Mouse (Mus musculus) thymus, postnatal 14 days (tissue): Measurements from ENCODE around the gene Camta1.
A peak's percentile ranks its signal among the peaks of the same experiment; 100 is the strongest.

Experiments
- DNase-seq: peaks from one replicate; pipeline ENCODE4 v3.0.0; 2021

Gene Camta1

DNA sequence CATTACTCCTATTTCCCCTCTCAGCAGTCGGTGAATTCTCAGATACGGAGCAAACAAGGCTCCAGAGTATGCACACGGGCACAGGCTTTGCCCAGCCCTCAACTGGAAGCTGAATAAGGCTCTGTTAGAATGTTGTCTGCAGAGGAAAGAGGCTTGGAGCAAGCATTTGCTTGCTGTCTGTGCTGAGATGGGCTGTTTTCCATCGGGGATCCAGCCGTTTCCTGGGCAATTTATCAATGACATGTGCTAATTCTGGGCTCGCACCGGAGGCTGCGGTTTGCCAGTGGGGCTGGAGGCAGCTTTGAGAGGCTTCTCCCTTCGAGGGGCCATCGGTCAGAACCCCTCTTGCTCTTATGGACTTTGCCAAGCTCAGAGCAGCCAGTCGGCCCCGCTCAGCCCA, 506.2 kb downstream of the Camta1 start:
- DNase-seq: no peak

DNA sequence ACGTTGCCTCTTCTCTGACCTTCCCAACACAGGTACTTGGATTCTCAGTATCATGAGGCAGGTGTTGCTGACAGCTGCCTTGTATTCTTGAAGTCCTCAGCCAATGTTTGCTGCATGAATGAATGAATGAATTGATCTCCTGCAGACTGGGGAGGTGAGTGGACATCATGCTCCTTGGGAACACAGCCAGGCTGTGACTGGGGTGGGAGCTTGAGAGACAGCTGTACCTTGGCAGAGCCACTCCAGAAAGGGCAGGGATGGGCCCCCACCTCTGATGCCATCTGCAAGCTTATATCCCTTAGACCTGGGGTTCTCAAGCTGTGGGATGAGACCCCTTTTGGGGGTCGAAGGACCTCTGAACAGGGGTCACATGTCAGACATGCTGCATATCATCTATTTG, 508.9 kb downstream of the Camta1 start:
- DNase-seq: no peak

DNA sequence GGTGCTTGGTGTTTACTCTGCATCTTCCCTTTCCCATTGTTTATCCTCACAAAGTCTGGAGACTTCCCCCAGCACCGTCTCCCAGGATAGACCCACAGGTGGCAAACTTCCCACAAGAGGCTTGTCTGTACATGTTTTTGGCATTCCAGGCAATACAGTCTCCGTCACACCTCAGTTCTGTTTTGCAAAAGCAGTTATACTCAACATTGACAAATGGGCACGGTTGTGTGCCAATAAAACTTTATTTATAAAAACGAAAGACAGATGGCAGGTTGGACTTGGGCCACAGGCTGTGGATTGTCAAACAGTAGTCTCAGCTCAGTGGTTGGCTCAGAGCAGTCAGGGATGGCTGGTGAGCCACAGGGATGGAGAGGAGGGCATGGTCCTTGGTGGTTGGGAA, 509.4 kb downstream of the Camta1 start:
- DNase-seq: no peak

DNA sequence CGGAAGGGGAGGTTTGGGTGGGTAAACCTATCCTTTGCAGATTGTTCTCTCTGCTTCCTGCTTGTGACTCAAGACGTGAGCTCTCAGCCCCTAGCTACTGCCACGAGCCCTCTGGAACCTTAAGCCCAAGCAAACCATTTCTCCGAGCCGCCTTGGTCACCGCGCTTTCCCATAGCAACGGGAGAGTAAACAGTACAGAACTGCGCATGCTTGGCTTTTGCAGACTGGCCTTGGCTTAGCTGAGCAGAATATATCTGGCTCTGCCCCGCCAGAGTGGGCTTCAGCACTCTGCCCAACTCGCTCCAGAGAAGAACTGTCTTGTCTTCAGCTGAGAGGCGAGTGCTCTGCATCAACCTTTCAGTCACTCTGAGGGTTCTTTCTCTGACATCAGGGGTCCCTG, 509.9 kb downstream of the Camta1 start:
- no peak for DNase-seq

DNA sequence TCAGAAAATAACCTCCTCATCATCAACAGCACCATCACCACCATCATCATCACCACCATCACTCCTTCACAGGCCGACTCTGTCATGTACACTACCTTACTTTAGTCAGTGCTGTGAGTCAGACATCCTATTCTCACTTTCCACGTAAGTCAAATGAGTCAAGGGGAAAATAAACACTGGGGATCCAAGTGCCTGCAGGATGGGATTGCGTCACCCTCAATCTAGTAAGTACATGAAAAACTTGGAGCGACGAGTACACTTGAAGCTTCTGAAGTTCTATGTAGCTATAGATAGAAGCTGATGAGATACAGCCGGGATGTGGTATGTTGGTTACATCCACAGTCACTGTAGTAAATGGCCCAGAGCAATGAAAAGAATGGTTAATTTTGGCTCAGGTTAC, 514.1 kb downstream of the Camta1 start:
- no peak for DNase-seq

DNA sequence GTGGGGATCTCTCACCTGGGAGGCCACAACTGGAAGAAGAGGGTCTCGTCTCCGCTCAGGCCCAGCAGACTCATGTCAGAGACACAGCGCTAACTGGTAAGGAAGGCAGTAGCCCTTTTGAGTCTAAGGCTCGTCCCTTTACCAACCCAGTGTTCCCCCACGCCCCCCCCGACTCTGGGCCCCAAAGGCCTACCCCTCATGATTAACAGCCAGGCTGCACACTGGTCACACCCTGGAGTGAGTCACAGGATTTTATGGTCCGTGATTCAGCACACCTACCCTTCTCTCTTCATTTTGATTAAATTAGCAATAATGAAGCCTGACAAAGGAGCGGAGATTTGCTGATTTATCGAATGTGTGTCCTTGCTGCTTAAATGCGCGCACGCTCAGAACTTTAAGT, 515.0 kb downstream of the Camta1 start:
- no peak for DNase-seq

DNA sequence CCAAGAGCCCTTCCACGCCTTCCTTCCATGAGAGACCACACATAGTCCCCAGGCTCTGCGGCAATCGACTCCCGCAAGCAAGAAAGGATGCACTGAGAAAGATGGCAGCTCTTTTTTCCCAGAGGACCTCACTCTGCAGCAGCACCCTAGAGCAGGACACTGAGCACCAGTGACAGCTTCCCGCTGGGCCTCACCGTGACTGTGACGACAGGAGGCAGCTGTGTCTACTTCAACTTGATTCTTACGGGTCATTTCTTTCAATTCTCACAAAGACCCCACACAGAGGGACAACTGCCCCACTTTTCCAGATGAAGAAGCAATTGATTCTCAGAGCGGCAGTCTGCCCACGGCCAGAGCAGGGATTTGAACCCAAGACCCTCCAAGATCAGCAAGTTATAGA, 516.9 kb downstream of the Camta1 start:
- no peak for DNase-seq

DNA sequence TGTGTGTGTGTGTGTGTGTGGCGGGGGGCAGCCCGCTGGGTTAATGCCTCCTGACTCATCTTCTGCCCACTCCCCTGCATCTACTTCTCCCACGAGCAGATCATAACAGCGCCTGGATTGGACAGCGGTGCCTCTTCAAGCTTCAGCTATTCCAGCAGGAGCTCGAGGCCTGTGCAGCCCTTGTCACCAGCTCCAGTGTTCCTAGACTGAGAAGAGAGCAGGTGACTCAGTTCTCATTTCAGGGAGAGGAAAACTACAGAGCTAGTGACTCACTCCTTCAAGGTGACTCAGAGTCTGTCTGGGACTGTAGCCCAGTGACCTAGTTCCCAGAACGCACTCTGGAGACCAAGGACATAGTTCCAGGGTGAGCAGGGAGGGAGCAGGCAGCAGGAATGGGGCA, 522.3 kb downstream of the Camta1 start:
- no peak for DNase-seq

DNA sequence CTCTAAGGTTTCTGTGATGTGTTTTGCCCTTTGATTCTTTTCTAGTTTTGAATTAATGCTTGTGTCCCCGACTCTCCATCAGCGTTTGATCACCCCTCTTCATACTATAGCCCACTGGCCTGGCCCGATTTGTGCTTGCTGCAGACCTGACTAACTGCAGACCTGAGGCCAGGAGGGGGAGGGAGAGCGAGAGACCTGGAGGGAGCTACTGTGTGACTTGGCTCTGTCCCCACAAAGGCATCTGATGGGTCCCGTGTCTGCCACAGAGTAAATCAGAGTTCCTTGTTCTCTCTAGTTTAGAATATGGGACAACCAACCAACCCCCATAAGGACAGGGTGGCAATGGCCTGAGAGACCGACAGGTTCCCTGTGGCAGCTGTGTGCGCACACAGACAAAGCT, 522.7 kb downstream of the Camta1 start:
- DNase-seq: no peak

DNA sequence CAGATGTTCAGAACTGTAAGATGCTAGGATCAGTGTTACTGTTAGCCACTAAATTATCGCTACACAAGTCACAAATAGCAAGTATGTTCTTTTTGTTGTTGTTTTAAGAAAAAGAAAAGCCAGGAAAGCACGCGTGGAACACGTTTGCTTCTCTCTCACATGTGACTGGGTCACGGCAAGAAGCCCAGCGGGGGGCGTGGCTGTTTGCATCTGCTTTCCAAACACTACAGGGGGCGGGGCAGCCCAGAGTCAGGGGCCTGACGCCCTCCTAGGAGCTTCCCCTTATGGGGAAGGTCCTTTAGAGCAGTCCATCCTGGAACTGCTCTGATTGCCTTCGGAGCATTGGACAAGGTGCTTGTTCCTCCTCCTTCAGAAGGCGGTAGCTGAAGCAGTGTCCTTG, 524.1 kb downstream of the Camta1 start:
- no peak for DNase-seq

DNA sequence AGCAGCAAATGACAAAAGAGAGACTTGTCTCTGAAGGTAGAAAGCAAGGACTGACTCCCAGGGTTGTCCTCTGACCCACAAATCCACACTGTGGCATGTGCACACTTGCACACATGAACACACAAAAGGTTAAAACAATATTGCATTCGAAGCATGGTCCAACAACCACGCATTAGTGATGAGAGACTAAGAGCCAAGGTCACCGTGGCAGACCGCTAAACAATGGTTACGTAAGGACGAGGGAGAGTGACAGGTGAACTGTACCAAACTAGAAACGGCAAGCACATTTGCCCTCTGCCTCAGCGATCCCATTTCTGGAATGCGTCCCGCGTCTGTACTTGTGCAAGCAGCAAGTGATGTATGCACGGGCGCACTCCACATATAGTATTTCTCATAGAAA, 525.3 kb downstream of the Camta1 start:
- DNase-seq: no peak

DNA sequence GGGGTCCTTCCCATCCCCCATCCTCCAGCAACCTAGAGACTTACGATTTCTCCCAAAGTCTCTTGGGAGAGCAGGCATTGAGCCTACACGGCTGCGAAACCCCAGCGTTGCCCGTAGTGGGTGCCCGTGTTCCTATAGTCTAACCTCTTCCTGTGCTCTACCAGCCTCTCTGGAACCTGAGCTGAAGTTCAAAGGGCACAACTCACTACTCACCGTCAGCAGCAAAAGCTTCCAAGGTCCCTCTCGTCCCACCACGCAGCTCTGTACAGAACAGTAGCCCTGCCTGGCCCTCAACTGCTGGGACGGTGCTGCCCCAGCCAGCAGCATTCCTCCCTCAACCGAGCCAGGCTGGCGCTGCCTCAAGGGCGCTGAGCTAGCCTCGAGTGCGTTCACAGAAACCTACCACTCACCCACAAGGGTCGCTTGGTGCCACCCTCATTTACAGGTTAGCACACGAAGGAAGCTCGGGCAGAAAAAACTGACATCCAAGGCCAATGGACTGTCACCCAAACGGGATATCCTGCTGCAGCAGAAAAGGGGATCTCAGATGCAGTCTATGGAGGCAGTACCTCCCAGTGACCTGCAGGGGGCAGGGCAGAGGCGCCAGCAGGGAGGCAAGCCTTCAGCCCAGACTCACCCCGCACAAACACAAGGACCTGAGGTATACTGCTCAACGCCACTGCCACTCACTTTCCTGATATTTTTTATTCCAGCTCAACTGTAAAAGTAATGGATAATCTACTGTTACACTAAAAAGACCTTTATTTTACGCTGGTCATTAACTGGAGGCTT, 526.5 kb downstream of the Camta1 start:
- DNase-seq: peak; percentile 23

DNA sequence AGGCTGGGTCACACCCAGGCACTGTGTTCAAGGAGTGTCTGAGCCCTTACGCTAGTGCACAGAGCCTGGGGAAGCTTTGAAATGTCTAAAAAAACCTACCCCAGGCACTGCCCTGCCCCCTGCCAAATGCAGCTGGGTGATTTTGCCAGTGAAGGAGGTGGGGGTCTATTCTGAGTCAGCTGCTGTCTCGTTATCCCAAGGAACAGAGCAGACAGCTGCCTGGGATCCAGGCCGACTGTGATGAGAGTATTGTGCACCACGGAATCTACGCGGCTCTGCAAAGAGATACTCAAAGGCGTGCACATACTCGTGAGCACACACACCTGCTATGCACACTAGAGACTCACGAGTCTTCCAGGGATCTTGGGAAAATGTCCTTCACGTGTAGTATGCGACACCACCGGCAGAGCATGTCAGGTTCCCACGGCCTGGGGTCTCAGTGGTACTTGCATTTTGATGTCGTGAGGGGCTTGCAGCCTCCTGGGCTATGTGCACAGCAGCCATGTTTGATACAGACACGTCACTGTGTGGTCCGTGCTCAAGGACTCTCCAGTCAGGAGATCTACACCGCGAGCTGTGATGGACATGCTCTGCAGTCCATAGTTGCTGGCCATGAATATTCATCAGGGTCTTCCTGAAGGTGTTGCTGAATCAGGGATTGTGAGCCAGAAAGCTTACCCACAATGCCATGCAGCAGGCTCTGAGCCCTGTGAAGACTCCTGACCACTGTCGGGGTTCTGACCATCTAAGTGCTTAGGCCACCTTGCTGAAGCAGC, 529.4 kb downstream of the Camta1 start:
- no peak for DNase-seq

DNA sequence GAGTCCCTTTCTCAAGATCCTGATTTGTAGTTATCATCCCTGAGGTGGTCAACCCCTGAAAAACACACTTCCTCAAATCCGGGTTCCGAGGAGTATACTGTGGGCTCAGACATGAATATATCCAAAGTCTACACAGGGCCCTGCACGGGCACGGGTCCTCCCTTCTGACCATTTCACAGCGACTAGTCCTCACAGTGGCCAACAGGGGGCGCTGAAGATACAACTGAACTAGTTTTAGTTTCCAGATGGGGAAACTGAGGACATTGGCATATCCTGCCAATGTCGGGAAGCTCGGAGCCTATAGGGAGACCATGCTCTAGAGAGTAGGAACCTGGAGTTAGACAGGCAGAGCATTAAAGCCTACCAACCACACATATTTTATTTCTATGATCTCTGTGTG, 530.7 kb downstream of the Camta1 start:
- DNase-seq: no peak

DNA sequence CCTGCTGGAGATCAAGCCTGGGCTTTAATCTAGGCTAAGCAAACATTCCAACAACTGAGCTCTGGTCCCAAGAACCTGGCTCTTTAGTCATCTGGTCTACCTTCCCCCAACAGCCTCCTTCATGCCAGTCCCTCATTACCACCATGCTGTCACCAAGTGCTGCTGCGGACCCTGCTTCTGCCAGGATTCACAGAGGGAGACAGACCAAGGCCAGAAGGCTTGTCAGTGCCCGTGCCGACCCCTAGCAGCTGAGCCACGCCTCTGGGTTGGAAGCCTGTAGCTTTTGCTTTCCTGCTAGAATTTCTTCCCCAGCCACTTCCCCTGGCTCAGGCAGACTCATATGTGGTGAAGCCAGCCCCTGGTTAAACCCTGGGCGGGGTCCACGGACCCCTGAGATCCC, 533.6 kb downstream of the Camta1 start:
- DNase-seq: no peak

DNA sequence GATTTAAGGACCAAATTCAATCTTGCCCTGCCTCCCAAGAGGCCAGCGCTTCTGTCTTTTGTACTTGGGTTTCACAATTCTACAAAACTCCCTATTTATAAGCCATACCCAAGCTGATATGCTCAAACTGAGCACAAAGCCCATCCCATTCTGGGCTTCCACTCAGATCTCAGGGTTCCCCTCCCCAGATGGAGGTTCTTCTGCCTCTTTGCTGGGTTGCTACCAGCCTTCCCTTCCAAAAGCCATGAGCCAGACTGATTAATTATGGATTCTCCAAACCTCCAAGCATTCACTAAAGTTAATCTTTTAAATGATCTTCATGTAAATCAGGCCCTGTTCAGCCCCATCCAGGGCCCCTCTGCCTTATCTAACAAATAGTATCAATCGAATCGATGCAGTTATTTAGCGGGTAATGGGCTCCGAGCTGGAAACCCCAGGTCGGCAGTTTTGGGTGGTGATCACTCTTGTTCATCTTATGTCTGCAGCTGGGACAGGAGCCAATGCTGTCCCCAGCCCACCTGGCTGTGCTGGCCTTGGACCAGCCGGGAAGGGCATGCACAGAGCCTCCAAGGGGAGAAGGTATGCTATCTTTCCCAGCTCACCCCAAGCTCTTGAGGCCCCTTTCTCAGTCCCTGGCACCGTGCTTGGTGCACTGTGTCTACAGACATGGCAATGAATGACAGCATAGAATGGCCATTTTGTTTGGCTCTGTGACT, 534.5 kb downstream of the Camta1 start:
- DNase-seq: no peak

DNA sequence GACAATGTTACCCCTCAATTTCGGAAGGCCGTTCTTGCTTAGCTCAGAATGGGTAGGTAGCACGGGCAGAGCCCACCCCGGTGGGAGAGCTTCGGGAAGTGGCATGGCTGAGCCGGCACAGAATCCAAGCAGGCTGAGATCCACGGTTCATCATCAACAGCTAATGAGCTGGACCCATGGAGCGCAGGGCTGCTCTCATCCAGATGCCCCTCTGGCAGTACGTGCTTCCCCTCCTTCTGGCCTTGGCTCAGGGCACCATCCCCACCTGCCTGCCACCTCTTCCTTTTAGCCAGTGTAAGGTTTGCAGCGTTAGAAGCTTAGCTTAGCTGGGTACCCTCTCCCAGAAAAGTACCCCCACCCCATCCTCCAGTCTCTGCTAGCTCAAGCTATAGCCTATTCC, 545.2 kb downstream of the Camta1 start:
- DNase-seq: no peak

DNA sequence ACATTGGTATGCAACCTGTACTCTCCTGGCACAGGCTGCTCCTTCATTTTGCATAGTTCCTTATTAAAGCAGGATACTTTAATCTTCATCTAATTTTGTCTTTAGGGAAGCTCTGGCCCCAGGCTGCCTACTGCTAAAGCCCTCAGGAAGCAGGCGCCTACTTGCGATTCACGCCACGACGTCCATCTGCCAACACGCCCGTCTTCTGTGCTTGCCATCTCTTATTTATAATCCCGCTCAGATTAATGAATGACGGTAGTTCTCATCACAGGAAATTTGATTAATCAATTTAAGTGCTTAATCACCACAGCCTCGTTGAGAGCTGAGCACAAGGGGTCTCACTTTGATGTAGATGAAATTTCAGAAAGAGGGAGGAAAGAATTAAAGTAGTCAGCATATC, 546.0 kb downstream of the Camta1 start:
- DNase-seq: no peak

DNA sequence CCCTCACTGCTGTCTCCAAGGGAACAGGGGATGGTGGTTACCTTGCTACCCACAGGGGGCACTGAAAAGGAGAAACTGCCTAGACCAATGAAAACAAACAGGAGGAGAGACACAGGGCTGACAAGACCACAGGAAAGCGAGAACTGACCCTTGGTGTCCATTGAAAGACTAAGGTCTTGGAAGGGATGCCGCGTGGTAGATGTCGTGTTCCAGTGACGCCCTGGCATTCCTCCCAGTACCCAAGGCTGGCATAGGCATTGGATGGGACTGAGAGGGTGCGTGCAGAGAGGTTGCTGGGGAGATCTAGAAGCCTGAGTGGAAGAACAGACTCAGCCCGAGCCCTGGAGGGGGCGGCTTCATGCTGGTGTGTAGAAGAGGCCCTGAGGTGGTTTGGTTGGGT, 550.9 kb downstream of the Camta1 start:
- DNase-seq: no peak

DNA sequence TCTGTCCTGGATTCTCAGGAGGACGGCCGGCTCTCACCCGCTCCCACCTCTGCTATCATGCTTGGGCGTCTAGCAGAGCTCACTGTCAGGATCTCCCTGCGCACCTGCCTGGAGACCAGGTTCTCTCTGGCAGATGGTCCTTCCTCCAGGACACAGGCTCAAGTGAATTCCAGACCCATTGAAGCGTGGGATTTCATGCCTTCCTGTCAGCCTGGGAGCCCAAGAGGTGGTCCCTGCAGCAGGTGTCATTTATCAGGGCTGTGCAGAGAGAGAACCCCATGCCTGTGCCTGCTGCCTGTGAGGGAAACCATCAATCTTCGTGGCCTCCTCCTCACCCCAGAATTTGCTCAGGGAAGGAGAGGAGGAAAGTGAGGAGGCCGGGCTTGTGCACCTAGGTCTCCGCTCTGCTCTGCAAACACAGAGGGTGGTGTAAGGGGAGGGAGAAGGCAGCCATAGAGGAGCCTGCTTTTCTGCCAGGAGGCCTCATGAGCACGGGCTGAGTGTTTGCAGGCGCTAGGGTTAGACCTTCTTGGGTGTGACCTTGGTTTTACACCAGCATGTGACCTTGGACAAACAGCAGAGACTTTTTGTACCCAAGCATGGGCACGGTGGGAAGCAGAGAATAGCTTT, 551.5 kb downstream of the Camta1 start:
- DNase-seq: no peak

DNA sequence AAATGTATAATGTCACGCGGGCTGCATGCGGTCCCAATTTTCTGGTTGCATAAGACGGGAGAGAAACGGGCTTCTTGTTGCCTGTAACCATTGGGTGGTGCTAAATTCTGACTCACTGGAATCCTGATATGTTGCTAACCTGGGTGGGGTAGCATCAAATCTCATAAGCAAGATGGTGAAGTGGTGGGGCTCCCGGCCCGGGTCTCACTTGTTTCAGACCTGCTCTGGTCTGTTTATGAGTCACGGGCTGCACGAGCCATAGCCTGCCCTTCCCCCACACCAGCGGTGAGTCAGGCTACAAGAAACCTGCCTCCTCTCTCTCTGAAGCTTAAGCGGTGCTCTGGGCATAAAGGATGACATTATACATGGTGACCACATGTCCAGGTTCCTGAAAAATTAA, 554.8 kb downstream of the Camta1 start:
- DNase-seq: no peak

DNA sequence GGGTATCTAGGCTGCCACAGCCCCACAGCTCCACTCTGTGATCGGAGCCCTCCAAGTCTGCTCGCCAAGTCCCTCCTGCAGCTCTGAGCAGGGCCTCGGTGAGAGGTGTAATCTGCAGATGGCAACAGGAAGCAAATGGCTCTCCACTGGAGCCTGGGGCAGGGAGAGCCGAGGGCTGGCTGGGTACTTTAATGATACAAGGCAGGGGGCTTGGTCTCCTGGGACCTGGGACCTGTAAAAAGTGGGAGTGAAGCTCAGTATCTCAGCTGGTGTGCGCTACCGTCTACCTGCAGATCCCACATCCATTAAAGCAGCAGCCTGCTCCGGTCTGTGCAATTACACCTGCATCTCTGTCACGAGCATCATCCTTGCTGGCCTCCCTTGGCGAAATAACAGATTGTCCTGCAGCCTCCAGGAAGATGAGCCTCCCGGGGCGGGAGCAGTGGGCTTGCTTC, 555.3 kb downstream of the Camta1 start:
- no peak for DNase-seq

DNA sequence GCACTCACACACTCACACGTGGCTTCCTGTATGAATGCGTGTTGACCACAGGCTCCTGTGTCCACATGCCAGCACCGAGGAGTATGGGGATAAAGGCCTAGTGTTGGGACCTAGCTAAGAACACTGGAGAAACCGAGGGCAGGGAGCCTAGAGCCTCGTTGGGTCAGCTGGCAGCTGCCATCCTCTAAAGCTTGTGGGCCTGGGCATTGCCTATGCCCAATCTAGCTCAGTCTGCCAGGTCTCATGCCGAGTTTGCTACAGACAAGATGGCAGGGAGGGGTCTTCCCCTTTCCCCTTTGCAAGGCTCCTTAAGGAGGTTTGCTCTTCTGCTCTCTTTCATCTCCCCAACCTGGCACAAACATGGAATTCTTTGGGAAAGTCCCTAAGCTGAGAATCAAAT, 555.9 kb downstream of the Camta1 start:
- no peak for DNase-seq
